Mouse (Mus musculus) urinary bladder, adult 2 months (tissue): ENCODE results near the gene Gm29276. TPM values are rescaled to one million over a fixed set of nuclear protein-coding genes. Genes with fewer than 3 reads are reported as not detected.
"Not testable (repeated sequence)": the region's sequence is repeated elsewhere in the genome, so short reads cannot be mapped to it uniquely, and the experiment has no call there.

ENCODE experiments used
- DNase-seq: peaks from one replicate; pipeline ENCODE4 v3.0.0; 2022; ENCODE audit warnings: low spot score
- polyA plus RNA-seq: library from polyadenylated mRNA; depleted of rRNA; stranded (reverse); fragments of >200 nt; gene quantifications from 2 replicates; pipeline ENCODE4 v1.2.3, GENCODE M21; 2012; rRNA removed

Gm29276 gene
- polyA plus RNA-seq = not detected in 2 replicates

DNA sequence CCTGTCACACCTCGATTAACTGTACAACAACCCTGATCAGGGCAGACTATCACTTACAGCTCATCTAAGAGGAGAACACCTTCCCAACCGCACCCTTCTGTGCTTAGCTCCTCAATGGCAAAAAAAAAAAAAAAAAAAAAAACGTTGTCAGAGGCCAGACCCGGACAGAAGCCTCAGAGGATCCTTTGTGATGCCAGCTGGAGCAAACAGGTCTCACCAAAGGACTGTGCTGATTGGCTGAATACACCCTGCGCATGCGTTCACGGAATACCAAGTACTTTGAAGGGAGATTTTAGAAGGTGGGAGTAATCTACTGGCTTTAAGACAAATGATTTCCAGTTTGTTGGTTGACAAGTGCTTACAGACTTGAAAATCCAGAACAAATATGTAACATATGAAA lies at the start of gene Gm29276:
Gene Gm29276 (minus strand): TSS at position 101 of the 400 bp plus-strand sequence.
- DNase-seq = not testable (repeated sequence)
